Mouse (Mus musculus) heart, postnatal 10 days (tissue): ENCODE data around the gene Rln1. TPM values are rescaled to one million over a fixed set of nuclear protein-coding genes. Genes with fewer than 3 reads are reported as not detected.

Experiments
- DNase-seq, 2 experiments: peaks; one replicate each; pipeline ENCODE4 v3.0.0; 2021
- intact Hi-C: fragments of 180-260 bp; cut with DNase I; formaldehyde crosslinking; loops from one replicate; pipeline ENCODE4 v1.15.1; 2025
- total RNA-seq, 2 experiments: library from RNA; stranded (reverse); gene quantifications; 2 replicates each; pipeline ENCODE4 v1.2.3; 2021

Rln1 gene
- total RNA-seq, 2 experiments from 2014 or later: not detected

GRCm38 (mm10) chr19:29362173-29362930 lies 27.9 kb upstream of the Rln1 start:
- intact Hi-C loops: no loop called here
- DNase-seq: no peak

DNA sequence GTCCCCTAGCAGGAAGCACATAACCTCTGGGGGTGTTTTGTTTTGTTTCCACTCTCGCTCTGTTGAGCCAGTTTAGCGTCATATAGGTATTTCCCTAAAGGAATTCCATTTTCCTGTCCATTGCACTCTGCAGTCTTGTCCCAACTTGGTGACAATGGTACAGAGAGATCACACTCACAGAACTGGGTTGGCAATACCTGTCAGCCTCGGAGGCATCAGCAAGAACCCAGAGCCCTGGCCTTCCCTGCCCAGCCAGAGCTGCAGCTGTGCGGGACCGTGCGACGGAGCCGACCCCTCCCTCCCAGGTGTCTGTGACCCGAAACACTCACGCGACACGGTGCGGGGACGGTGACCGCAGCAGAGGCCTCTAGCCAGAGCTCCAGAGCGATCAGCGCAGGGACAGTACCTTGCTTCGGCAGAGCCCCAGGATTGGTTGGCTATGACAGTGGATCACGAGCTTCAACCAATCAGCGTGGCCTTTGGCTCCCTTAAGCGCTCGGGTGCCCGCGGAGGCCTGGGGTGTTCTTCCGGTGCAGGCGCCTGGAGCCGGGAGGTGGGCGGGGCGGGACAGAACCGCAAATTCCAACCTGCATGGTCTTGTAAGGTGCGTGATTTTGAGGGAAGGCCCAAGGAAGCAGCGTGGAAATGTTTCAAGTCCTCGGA lies 27.1 kb upstream of the Rln1 start:
- intact Hi-C loops: no loop called here
- peak; percentile 93 for DNase-seq

- DNase-seq: no peak
- intact Hi-C loops: no loop called here
These were observed 25.8 kb upstream of the Rln1 start for GRCm38 (mm10) chr19:29360251-29360650.

DNA sequence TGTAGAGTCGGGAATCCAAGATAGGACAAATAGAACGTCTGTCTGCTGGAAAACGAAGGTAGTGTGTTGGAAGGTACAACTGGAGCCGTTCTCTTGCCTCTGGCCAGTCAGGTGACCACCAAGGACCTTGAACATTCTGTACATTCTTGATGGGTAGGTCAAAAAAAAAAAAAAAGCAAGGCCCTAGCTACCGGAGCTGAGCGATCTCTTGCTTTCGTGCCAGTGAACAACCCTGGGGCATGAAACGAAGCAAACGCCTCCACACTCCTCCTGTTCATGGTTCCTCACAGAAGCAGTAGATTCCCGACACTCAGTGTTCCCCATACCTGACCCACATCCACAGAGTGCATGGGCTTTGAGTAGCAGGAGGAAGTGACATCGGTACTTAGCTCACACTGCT lies 21.8 kb upstream of the Rln1 start:
- DNase-seq: no peak
- intact Hi-C loops: loop anchor here (5.0 kb wide), 2 partner anchors 206 to 379 kb away; no protein-coding TSS in a partner anchor

DNA sequence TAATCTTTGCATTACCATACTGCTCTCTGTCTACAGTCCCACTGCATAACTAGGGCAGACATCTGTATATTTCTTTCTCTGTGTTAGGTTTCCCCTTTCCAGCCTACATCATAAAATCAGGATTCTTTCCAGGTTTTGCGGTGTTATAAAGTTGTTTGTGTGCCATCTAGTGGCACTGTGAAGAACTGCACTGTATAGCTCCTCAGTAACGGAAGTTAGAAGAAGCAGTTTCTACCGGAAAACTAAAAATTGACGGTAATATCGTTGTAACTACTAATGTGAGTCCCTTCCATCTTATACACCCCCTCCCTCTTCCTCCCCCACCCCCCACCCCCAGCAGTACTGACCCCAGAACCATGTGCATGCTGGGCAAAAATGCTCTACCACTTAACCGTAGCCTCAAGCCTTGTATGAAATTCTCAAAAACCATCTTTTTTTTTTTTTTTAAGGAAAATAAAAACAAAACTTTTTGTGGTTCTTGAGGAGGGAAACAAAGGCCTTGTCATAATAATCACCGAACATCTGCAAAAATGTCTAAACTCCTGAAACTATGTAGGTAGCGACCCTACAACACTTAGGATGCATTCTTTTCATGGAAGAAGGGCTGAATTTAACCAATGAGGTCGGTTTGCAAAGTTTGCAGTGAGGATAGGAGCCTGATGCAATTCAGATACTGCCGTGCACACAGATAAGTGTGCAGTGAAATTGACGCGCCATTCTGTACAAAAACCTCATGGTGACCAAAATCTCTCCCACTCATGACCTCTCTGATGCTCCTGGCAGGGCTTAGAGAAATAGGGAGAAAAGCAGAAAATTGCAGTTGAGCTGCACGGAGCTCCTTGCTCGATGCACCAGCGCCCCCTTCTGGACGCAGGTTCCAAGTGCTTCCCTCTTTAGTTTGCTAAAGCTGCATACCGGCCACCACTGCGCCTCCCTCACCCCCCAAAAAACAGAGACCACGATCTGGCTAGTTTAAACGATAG lies 20.7 kb upstream of the Rln1 start:
- intact Hi-C loops: loop anchor here (1.0 to 5.0 kb wide), 5 partner anchors 146 to 578 kb away; no protein-coding TSS in a partner anchor
- DNase-seq: peak; percentile 89 to 94

GRCm38 (mm10) chr19:29350991-29351390 lies 16.5 kb upstream of the Rln1 start:
- intact Hi-C loops: no loop called here
- DNase-seq: no peak

DNA sequence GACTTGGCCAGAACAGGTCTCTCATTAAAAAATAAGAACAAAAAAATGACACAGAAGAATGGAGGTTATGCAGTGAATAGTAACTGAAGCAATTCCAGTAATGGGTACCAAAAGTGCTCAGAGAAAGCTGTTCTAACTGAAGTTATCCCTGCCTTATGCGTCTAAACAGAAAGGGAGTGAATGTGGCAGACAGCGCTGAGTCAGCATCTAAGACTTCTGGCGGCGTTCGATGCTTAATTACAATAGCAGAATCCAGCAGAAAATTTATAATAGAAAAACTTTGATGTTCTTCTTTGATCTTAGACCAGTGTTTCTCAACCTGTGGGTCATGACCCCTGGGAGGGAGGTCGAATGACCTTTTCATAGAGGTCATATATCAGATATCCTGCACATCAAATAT lies 11.2 kb upstream of the Rln1 start:
- intact Hi-C loops: no loop called here
- no peak for DNase-seq

DNA sequence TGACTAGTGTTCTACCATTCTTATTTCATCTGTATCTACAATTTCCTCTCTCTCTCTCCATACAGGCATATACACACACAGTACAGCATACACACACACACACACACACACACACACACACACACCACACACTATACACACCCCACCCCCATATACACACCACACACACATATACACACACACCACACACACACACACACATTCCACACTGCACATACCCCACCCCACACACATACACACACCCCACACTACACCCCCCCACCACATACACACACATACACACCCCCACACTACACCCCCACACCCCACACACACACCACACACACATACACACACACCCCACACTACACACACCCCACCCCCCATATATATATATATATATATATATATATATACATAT lies 10.4 kb upstream of the Rln1 start:
- no peak for DNase-seq
- intact Hi-C loops: no loop called here

GRCm38 (mm10) chr19:29342281-29342680 lies 7.8 kb upstream of the Rln1 start:
- intact Hi-C loops: no loop called here
- no peak for DNase-seq

DNA sequence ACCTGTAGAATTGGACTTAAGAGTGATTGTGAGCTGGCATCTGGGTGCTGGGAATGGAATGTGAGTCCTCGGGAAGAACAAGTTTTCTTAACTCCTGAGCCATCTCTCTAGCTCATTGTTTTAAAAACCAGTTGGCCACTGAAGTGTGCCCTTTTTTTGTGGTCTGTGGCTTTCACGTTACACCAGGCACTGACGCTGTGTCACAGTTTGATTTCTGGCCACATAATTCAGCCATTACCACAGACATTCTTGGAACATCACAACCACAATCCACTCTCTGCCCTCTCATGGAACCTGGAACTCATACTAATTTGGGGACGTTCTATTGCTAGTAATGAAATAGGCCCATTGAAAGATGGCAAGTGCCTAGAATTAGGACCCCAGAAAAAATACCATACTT lies 6.6 kb upstream of the Rln1 start:
- intact Hi-C loops: no loop called here
- no peak for DNase-seq

DNA sequence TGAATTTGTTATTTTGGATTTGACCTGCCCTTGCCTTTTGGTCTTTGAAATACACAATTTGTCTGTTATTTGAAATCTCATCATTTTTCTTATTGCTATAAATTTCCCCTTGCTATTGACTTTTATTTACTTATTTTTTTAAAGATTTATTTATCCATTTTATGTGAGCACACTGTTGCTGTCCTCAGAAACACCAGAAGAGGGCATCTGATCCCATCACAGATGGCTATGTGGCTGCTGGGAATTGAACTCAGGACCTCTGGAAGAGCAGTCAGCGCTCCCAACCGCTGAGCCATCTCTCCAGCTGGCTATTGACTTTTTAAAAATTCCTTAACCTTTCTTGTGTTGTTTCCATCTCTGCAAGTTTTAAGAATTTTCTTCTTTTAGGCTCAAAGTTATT lies 2.2 kb upstream of the Rln1 start:
- intact Hi-C loops: no loop called here
- DNase-seq: no peak

- intact Hi-C loops: no loop called here
- no peak for DNase-seq
These were observed 7.5 kb downstream of the Rln1 start for GRCm38 (mm10) chr19:29326822-29327552.

DNA sequence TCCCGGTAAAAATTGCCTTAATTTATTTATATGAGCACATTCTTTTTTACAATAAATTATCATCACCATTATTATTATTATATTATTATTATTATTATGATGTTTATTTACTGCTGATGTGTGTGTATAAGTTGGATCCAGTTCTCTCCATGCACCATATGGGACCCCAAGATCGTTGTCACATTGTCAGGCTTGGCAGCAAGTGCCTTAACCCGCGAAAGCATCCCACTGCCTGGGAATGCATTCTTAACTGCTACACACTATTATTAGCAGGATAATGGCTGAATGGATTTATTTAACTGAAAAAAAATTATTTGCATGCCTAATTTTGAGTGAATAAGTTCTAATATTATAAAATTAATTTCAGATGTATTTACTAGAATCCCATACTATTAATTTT lies 8.1 kb downstream of the Rln1 start:
- no peak for DNase-seq
- intact Hi-C loops: no loop called here

- intact Hi-C loops: no loop called here
These were observed 8.7 kb downstream of the Rln1 start for GRCm38 (mm10) chr19:29325852-29326180.

GRCm38 (mm10) chr19:29325053-29325851 lies 9.2 kb downstream of the Rln1 start, which contains the start of gene Insl6:
Gene Insl6, minus strand, starts transcription at chr19:29325356.
- DNase-seq: peak; percentile 55 to 77
- intact Hi-C loops: no loop called here

More at GRCm38 (mm10) chr19:29325852-29326180, 8.7 kb downstream of the Rln1 start:
- DNase-seq: no peak

DNA sequence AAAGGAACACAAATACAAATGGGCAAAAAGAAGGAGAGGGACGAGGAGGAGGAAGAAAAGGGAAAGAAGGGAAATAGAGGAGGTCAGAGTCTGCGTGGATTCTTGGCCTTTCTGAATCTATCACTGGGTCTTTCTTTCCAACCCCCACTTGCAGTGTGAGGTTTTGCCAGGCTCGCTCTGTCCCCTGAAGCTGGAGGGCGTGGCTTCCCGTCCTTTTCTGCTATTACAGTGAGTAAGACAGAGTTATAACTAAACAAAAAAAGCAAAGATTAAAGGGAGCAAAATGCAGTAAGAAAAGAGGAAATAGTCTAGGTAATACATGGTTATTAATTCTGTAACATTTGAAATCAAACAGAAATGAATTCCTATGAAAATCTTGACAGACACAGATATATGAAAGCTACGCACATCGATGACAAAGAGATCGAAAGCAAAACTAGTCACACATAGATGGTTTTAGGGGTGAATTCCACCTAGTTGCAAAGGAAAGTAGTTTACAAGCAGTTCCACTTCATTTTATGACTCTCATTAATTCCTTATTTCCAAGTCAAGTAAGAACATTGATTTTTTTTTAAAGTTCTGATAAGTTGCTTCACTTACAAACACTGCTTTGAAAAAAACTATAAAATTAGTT lies 10.9 kb downstream of the Rln1 start:
- intact Hi-C loops: no loop called here
- DNase-seq: no peak

GRCm38 (mm10) chr19:29312661-29313060 lies 21.8 kb downstream of the Rln1 start:
- intact Hi-C loops: no loop called here
- DNase-seq: no peak

DNA sequence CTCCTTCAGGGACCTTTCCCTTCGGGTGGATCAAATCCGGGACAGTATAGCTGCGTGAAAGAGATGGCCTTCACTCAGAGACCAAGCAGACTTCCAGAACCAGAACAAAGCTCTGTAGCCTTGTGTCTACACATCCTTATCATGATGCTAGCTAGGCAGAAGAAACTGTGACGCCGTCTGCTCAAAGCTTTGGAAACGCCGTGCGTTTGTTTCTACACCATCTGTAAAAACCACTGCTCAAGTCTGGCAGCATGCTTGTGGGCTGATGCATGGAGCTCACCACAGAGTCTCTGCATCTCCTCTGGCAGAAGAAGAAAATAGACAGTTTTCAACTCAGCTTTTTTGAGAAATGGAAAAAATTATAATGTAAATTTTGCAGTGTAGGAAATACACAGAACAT lies 22.7 kb downstream of the Rln1 start:
- intact Hi-C loops: no loop called here

GRCm38 (mm10) chr19:29308832-29309231 lies 25.6 kb downstream of the Rln1 start:
- intact Hi-C loops: no loop called here
- no peak for DNase-seq

More for the DNA sequence above, 22.7 kb downstream of the Rln1 start:
- no peak for DNase-seq
